Mouse (Mus musculus): Measurements from ENCODE around the gene 4930470P17Rik. TPM values are rescaled to one million over a fixed set of nuclear protein-coding genes. Genes with fewer than 3 reads are reported as not detected.

The 4930470P17Rik gene
- not detected for polyA plus RNA-seq (2014; fragmentation: Illumina TruSeq; extraction: RNeasy Lipid Tissue Mini Kit (QIAGEN cat#74804); ENCODE audit: low read depth, low replicate concordance)

DNA sequence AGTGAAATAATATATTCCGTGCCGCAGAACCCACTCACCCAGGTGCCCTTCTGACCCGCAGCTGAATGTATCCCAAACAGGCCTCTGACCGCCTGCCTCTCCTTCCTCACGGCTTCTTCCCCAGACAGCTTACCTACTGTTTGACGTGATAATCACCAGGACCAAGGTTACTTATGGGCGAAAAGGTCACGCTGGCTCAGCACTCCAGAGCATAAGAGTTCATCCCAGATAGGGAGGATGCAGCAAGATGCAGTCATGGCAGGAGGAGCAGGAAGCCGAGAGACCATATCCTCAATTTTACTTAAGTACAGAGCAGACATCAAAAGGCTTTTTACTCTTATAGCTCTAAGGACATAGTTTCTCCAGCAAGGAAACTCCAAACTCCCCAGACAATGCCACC, at the start of gene 4930470P17Rik:
Gene 4930470P17Rik, minus strand, starts transcription at position 101 of the 400 bp plus-strand sequence.

Other genes starting within 250 kb of the 4930470P17Rik start
- gene Bcas1, start 174.2 kb downstream of the 4930470P17Rik start, polyA plus RNA-seq (2014; fragmentation: Illumina TruSeq; extraction: RNeasy Lipid Tissue Mini Kit (QIAGEN cat#74804); ENCODE audit: low read depth, low replicate concordance): 151 TPM
- 42.3 TPM for gene Pfdn4, start 105.6 kb downstream of the 4930470P17Rik start, polyA plus RNA-seq (2014; fragmentation: Illumina TruSeq; extraction: RNeasy Lipid Tissue Mini Kit (QIAGEN cat#74804); ENCODE audit: low read depth, low replicate concordance)
- gene Cyp24a1, start 104.9 kb downstream of the 4930470P17Rik start, polyA plus RNA-seq (2014; fragmentation: Illumina TruSeq; extraction: RNeasy Lipid Tissue Mini Kit (QIAGEN cat#74804); ENCODE audit: low read depth, low replicate concordance): not detected
- 0.47 TPM for gene Dok5, start 129.8 kb upstream of the 4930470P17Rik start, polyA plus RNA-seq (2014; fragmentation: Illumina TruSeq; extraction: RNeasy Lipid Tissue Mini Kit (QIAGEN cat#74804); ENCODE audit: low read depth, low replicate concordance)

Measured in sigmoid colon, adult 10 weeks (tissue).